Mouse (Mus musculus): ENCODE results near the gene Prkca. TPM values are rescaled to one million over a fixed set of nuclear protein-coding genes. Genes with fewer than 3 reads are reported as not detected.
"Not testable (repeated sequence)": the region's sequence is repeated elsewhere in the genome, so short reads cannot be mapped to it uniquely, and the experiment has no call there.

The Prkca gene
- polyA plus RNA-seq, 1 experiment from 2014 or later, result 13.5 TPM

DNA sequence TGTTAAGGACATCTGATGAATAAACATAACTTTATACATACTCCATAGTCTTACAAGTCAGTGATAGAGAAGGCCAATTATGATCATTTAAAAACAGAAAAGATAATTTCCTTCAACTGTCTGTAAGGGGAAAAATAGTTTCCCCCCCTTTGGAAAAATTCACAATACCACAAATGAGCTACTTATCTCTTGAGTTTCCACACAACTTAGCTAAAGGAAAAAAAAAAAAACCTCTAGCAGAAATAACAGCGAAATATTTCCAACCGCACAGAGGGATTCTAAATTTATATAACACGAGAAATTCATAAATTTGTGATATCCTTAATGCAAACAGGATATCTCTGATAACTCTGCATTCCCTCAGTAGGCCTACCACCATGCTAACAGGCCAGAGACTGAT lies 252.5 kb downstream of the Prkca start:
- no peaks in the 10 kb centered on the region for H3K36me3 ChIP-seq (ENCODE audit: control insufficient read depth, insufficient read depth, low read length)
- no peak for ATAC-seq (ENCODE audit: low read depth)
- no peak overlapping the region for H3K4me3 ChIP-seq (ENCODE audit: low read depth, low read length)
- WGBS, result 92% methylated on average over 3 of the region's 3 CpGs
- H3K27me3 ChIP-seq (replicated peaks; ENCODE audit: control insufficient read depth, insufficient read depth, low read length), result no peaks in the 10 kb centered on the region
- no peak overlapping the region for H3K9ac ChIP-seq (ENCODE audit: low read depth, low read length)
- H3K4me2 ChIP-seq (ENCODE audit: low read depth, low read length), result no peak overlapping the region
- no peaks in the 10 kb centered on the region for H3K4me1 ChIP-seq (ENCODE audit: control insufficient read depth, insufficient read depth, low read length)
- H3K9me3 ChIP-seq (ENCODE audit: control insufficient read depth, low read length), result no peaks in the 10 kb centered on the region
- H3K27ac ChIP-seq (replicated peaks; ENCODE audit: low read depth, low read length), result no peak overlapping the region
- DNase-seq (ENCODE audit: low spot score), result no peak

DNA sequence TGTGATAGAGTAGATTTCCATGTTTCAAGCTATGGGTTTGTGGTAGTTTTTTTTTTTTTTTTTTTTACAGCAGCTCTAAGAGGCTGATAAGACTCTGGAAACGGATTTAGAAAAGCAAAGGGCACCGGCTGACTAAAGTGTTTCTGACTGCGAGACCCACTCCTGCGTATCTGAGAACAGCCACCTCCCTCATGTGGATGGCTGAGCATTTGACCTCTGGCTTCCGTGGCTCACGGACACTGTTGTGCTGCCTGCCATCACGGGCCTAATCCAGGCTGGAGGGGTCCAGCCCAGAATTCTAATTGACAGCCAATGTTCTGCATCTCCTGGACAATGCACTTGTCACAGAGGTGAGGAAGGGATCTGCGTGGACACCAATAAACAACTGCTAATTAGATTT lies 253.0 kb downstream of the Prkca start:
- Histone ChIP-seq H3K4me3 (ENCODE audit: low read depth, low read length) (no peak overlapping the region), H3K9ac (ENCODE audit: low read depth, low read length) (no peak overlapping the region), H3K4me2 (ENCODE audit: low read depth, low read length) (no peak overlapping the region), H3K36me3 (ENCODE audit: control insufficient read depth, insufficient read depth, low read length) (no peaks in the 10 kb centered on the region), H3K27me3 (replicated peaks; ENCODE audit: control insufficient read depth, insufficient read depth, low read length) (no peaks in the 10 kb centered on the region), H3K27ac (replicated peaks; ENCODE audit: low read depth, low read length) (no peak overlapping the region), H3K9me3 (ENCODE audit: control insufficient read depth, low read length) (no peaks in the 10 kb centered on the region), H3K4me1 (ENCODE audit: control insufficient read depth, insufficient read depth, low read length) (no peaks in the 10 kb centered on the region)
- 74% methylated on average over 8 of the region's 8 CpGs for WGBS
- ATAC-seq (ENCODE audit: low read depth) (no peak), DNase-seq (ENCODE audit: low spot score) (no peak)

DNA sequence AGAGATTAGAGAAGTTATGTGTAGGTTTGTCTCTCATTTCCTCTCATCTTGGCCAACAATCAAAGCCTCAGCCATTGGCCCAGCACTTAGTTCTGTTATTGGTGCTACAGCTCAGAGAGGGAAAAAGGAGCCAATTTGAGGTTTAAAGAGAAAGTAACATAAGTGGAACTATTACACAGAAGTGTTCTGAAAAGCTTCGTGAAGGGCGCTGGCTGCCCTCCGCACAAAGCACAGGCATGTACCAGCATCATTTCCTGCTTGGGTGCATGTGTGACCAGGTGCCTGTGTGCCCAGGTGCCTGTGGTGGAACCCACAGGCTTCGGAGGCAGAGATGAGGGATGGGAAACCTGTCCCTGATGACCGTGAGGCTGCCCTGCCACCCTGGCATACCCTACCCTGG lies 255.7 kb downstream of the Prkca start:
- Histone ChIP-seq H3K27ac (replicated peaks; ENCODE audit: low read depth, low read length) (no peak overlapping the region), H3K4me1 (ENCODE audit: control insufficient read depth, insufficient read depth, low read length) (no peaks in the 10 kb centered on the region), H3K27me3 (replicated peaks; ENCODE audit: control insufficient read depth, insufficient read depth, low read length) (no peaks in the 10 kb centered on the region), H3K9ac (ENCODE audit: low read depth, low read length) (no peak overlapping the region), H3K4me3 (ENCODE audit: low read depth, low read length) (no peak overlapping the region), H3K36me3 (ENCODE audit: control insufficient read depth, insufficient read depth, low read length) (no peaks in the 10 kb centered on the region), H3K4me2 (ENCODE audit: low read depth, low read length) (no peak overlapping the region), H3K9me3 (ENCODE audit: control insufficient read depth, low read length) (no peaks in the 10 kb centered on the region)
- DNase-seq (ENCODE audit: low spot score) (no peak), ATAC-seq (ENCODE audit: low read depth) (no peak)
- WGBS, result 90% methylated on average over 5 of the region's 5 CpGs

DNA sequence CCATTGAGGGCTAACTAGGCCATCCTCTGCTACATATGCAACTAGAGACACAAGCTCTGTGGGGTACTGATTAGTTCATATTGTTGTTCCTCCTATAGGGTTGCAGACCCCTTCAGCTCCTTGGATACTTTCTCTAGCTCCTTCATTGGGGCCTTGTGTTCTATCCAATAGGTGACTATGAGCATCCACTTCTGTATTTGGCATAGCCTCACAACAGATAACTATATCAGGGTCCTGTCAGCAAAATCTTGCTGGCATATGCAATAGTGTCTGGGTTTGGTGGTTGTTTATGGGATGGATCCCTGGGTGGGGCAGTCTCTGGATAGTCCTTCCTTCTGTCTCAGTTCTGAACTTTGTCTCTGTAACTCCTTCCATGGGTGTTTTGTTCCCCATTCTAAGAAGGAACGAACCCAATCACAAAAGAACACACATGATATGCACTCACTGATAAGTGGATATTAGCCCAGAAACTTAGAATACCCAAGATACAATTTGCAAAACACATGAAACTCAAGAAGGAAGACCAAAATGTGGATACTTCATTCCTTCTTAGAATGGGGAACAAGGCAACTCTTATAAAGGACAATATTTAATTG lies 256.5 kb downstream of the Prkca start:
- not testable (repeated sequence) for H3K27me3 ChIP-seq (replicated peaks; ENCODE audit: control insufficient read depth, insufficient read depth, low read length); H3K9me3 ChIP-seq (ENCODE audit: control insufficient read depth, low read length); H3K4me2 ChIP-seq (ENCODE audit: low read depth, low read length); H3K36me3 ChIP-seq (ENCODE audit: control insufficient read depth, insufficient read depth, low read length); DNase-seq (ENCODE audit: low spot score); H3K9ac ChIP-seq (ENCODE audit: low read depth, low read length); H3K4me1 ChIP-seq (ENCODE audit: control insufficient read depth, insufficient read depth, low read length); ATAC-seq (ENCODE audit: low read depth); H3K4me3 ChIP-seq (ENCODE audit: low read depth, low read length); H3K27ac ChIP-seq (replicated peaks; ENCODE audit: low read depth, low read length)
- 82% methylated on average over 1 of the region's 1 CpGs for WGBS

DNA sequence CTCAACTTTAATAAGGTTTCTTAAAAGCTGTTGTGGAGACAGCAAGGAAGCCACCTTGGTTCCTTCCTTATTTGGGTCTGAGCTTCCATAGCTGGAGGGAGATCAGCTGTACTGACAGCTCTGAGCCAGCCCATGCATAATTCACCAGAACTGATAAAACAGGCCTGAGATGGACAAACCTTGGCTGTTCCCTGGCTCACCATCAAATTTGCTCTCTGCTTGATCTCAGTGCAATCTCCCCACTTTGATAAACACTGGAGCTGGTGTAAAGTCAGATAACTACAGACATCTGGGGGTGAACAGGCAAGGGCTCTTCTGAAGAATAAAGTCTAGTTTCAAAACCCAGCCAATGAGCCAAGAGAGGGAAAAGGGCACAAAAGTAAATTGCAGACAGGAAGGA lies 261.1 kb downstream of the Prkca start:
- Histone ChIP-seq H3K27me3 (replicated peaks; ENCODE audit: control insufficient read depth, insufficient read depth, low read length) (no peaks in the 10 kb centered on the region), H3K4me1 (ENCODE audit: control insufficient read depth, insufficient read depth, low read length) (no peaks in the 10 kb centered on the region), H3K4me2 (ENCODE audit: low read depth, low read length) (no peak overlapping the region), H3K36me3 (ENCODE audit: control insufficient read depth, insufficient read depth, low read length) (no peaks in the 10 kb centered on the region), H3K9ac (ENCODE audit: low read depth, low read length) (no peak overlapping the region), H3K9me3 (ENCODE audit: control insufficient read depth, low read length) (no peaks in the 10 kb centered on the region), H3K27ac (replicated peaks; ENCODE audit: low read depth, low read length) (no peak overlapping the region), H3K4me3 (ENCODE audit: low read depth, low read length) (no peak overlapping the region)
- ATAC-seq (ENCODE audit: low read depth) (no peak), DNase-seq (ENCODE audit: low spot score) (no peak)

DNA sequence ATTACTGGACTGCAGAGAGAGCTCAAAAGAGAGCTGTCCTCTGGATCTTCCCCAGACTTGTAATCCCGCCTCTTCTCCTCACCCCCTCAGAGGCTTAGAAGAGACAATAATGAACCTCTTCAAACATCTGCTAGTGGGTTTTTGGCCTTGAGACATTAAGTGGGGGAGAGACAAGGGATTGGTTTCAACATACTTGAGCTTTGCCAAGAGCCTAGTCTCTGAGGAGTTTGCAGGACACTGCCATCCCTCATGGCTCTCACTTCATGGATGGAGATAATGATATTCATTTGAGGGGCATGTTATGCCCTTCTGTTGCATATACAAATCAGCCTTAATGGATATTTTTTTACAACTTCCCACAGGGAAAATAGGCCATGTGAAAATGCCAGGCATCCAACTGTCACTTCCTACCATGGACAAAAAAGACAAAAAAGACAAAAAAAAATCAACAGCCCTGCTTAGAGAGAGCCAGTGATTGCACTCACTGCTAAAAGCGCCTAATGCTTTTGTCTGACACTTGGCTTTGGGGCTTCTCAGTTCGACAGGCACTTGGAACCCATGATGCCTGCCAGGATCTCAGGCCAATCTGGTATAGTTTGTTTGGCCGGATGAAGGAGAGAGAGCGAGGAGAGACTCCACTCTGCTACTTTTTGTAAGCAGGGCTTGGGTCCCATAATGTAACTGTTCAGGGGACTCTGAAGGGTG lies 263.6 kb downstream of the Prkca start:
- H3K9me3 ChIP-seq (ENCODE audit: control insufficient read depth, low read length), result no peaks in the 10 kb centered on the region
- 79% methylated on average over 5 of the region's 5 CpGs for WGBS
- no peaks in the 10 kb centered on the region for H3K36me3 ChIP-seq (ENCODE audit: control insufficient read depth, insufficient read depth, low read length)
- no peak overlapping the region for H3K4me2 ChIP-seq (ENCODE audit: low read depth, low read length)
- ATAC-seq (ENCODE audit: low read depth), result no peak
- H3K4me1 ChIP-seq (ENCODE audit: control insufficient read depth, insufficient read depth, low read length), result no peaks in the 10 kb centered on the region
- H3K27me3 ChIP-seq (replicated peaks; ENCODE audit: control insufficient read depth, insufficient read depth, low read length), result no peaks in the 10 kb centered on the region
- H3K9ac ChIP-seq (ENCODE audit: low read depth, low read length), result no peak overlapping the region
- no peak for DNase-seq (ENCODE audit: low spot score)
- no peak overlapping the region for H3K4me3 ChIP-seq (ENCODE audit: low read depth, low read length)
- no peak overlapping the region for H3K27ac ChIP-seq (replicated peaks; ENCODE audit: low read depth, low read length)

DNA sequence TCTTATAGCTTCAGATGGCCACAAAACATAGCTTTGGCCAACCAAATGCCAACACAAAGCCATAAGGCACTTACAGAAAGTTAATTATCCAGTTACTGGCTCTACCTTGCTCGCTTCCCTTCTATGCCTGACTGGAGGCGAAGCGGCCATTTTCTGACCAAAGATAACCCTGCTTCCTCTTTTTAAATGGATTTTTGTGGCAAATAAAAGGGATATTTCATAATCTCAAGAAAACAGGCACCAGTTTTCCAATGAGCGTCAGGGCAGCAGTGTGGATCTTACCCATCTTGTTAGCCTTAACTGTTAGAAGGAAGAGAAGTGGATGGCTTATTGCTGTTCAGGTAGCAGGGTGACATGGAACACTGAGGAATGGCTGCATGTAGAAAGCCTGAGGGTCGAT lies 264.3 kb downstream of the Prkca start:
- DNase-seq (ENCODE audit: low spot score) (no peak), ATAC-seq (ENCODE audit: low read depth) (no peak)
- 92% methylated on average over 5 of the region's 5 CpGs for WGBS

DNA sequence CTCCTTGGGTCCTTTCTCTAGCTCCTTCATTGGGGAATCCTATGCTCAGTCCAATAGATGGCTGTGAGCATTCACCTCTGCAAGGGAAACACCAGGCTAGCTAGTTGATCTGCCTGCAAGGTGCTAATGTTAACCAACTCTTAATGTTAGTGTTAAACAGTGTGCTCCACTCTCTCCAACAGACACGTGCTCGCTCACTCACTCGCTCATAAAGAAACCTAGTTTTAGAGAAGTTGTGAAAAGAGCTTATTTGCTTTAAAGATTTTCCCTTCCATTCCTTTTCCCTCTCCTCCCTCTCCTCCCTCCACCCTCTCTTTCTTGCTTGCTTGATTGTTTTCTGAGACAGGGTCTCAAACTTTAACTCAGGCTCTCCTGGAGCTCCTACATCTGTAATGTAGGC lies 266.2 kb downstream of the Prkca start:
- no peak overlapping the region for H3K9ac ChIP-seq (ENCODE audit: low read depth, low read length)
- no peak overlapping the region for H3K4me3 ChIP-seq (ENCODE audit: low read depth, low read length)
- H3K36me3 ChIP-seq (ENCODE audit: control insufficient read depth, insufficient read depth, low read length), result no peaks in the 10 kb centered on the region
- 95% methylated on average over 3 of the region's 3 CpGs for WGBS
- H3K4me2 ChIP-seq (ENCODE audit: low read depth, low read length), result no peak overlapping the region
- DNase-seq (ENCODE audit: low spot score) (no peak), ATAC-seq (ENCODE audit: low read depth) (no peak)
- H3K9me3 ChIP-seq (ENCODE audit: control insufficient read depth, low read length), result no peaks in the 10 kb centered on the region
- H3K27me3 ChIP-seq (replicated peaks; ENCODE audit: control insufficient read depth, insufficient read depth, low read length), result no peaks in the 10 kb centered on the region
- H3K4me1 ChIP-seq (ENCODE audit: control insufficient read depth, insufficient read depth, low read length), result no peaks in the 10 kb centered on the region
- H3K27ac ChIP-seq (replicated peaks; ENCODE audit: low read depth, low read length), result no peak overlapping the region

More for the DNA sequence above, 264.3 kb downstream of the Prkca start:
- Histone ChIP-seq H3K4me1 (ENCODE audit: control insufficient read depth, insufficient read depth, low read length) (no peaks in the 10 kb centered on the region), H3K36me3 (ENCODE audit: control insufficient read depth, insufficient read depth, low read length) (no peaks in the 10 kb centered on the region), H3K27me3 (replicated peaks; ENCODE audit: control insufficient read depth, insufficient read depth, low read length) (no peaks in the 10 kb centered on the region), H3K27ac (replicated peaks; ENCODE audit: low read depth, low read length) (no peak overlapping the region), H3K9me3 (ENCODE audit: control insufficient read depth, low read length) (no peaks in the 10 kb centered on the region), H3K9ac (ENCODE audit: low read depth, low read length) (no peak overlapping the region), H3K4me3 (ENCODE audit: low read depth, low read length) (no peak overlapping the region), H3K4me2 (ENCODE audit: low read depth, low read length) (no peak overlapping the region)

DNA sequence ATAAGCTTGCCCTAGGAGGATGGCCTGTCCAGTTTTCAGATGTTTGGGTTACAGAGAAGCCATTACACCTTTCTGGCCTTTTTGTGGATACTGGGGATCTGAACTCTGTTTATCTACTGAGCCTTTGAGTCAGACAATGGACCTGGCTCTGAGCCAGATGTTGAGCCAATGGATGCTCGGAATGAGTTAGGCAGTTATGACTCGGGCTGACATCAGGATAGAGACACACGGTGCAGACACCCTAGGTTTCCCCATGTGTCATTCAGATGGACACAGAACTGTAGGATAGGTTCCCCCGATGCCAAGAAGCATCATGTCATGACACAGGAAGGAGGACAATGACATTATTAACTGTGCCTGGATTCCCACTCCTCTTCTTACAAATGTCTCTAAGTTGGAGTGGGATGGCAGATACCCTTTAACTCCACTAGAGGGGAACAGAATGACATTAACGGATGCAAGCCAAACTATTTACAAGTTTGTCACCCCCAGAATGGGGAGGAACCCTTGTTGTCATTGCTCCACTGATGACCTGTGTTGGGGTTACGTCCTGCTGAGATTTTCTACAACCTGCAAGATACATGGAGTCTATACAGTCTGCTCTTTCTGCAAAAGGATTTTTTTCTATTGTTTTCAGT lies 271.0 kb downstream of the Prkca start:
- 81% methylated on average over 6 of the region's 6 CpGs for WGBS
- no peaks in the 10 kb centered on the region for H3K4me1 ChIP-seq (ENCODE audit: control insufficient read depth, insufficient read depth, low read length)

More for the DNA sequence above, 271.0 kb downstream of the Prkca start:
- H3K9me3 ChIP-seq (ENCODE audit: control insufficient read depth, low read length), result no peaks in the 10 kb centered on the region
- no peaks in the 10 kb centered on the region for H3K27me3 ChIP-seq (replicated peaks; ENCODE audit: control insufficient read depth, insufficient read depth, low read length)
- H3K9ac ChIP-seq (ENCODE audit: low read depth, low read length), result no peak overlapping the region
- H3K27ac ChIP-seq (replicated peaks; ENCODE audit: low read depth, low read length), result no peak overlapping the region
- ATAC-seq (ENCODE audit: low read depth) (no peak), DNase-seq (ENCODE audit: low spot score) (no peak)
- no peak overlapping the region for H3K4me3 ChIP-seq (ENCODE audit: low read depth, low read length)
- H3K4me2 ChIP-seq (ENCODE audit: low read depth, low read length), result no peak overlapping the region
- no peaks in the 10 kb centered on the region for H3K36me3 ChIP-seq (ENCODE audit: control insufficient read depth, insufficient read depth, low read length)

All from embryonic facial prominence, embryonic 14.5 days (tissue).